Mouse (Mus musculus): ENCODE measurements around the gene Eya3.
"Not testable (repeated sequence)": the region's sequence is repeated elsewhere in the genome, so short reads cannot be mapped to it uniquely, and the experiment has no call there.

GRCm38 (mm10) chr4:132737154-132737553, 98.4 kb downstream of the Eya3 start:
- TF ChIP-seq EP300, CTCF (IDR thresholded peaks at IDR 0.05; ENCODE audit: low read depth): not testable (repeated sequence)

Measured in liver, postnatal 0 days (tissue).